Mouse (Mus musculus): Measurements from ENCODE around the gene 4933427D14Rik. TPM values are rescaled to one million over a fixed set of nuclear protein-coding genes. Genes with fewer than 3 reads are reported as not detected.
A peak's percentile ranks its signal among the peaks of the same experiment; 100 is the strongest.

4933427D14Rik gene
- total and polyA plus RNA-seq, 3 experiments: 4.0 to 22.4 (median 17.0) TPM

DNA sequence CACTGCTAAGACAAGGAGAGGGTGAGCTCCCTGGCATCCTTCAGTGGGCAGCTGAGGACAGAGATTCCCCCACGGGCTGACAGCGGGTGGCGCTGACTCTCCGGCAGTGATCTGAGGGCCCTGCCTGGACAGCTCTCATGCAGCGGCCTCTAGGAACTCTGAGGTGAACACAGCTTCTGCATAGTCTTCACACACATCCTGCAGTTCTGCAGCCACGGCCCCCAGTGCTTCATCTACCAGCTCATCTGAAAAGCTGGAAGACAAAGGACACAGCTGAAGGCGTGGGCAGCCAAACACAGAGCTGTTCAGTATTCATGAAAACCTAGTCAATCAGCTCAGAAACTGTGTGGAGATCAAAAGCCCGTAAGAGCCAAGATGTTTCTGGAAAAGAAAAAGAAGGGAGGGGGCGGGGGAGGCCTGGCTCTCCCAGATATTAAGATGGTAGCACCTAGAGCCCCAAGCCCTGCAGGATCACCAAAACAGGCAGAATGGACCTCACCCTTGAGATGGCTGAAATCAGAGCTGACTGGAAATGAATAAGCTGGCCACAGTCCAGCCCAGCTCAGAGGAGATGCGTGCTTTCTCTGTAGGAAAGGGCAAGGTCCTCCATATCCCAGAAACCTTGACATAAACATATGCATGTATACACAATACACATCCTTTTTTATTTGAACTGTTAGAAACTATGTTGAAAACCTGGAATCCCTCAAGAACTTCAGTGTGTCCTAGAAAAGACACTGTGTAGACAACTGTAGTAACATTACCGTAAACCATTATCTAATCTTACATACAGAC, 51.9 kb downstream of the 4933427D14Rik start:
- DNase-seq (ENCODE audit: low spot score) (no peak), ATAC-seq (ENCODE audit: extremely low read depth, insufficient number of reproducible peaks, low FRiP score, poor library complexity, severe bottlenecking) (no peak)
- TF ChIP-seq CTCF (IDR thresholded peaks at IDR 0.05; ENCODE audit: low read depth, low read length) (no peak), GATA1 (IDR thresholded peaks at IDR 0.05; ENCODE audit: borderline replicate concordance, low read length) (no peak), TAL1 (conservative IDR thresholded peaks at IDR 0.05; ENCODE audit: low read depth, low read length) (no peak)
- H3K36me3 ChIP-seq (replicated peaks): peaks cover 74% of the 10 kb centered on the region
- no peaks in the 10 kb centered on the region for H3K27me3 ChIP-seq (ENCODE audit: insufficient read depth, low read length)
- no peaks in the 10 kb centered on the region for H3K9me3 ChIP-seq (replicated peaks)
- H3K4me1 ChIP-seq (ENCODE audit: insufficient read depth, low read depth, low read length): no peaks in the 10 kb centered on the region
- no peak overlapping the region for H3K4me3 ChIP-seq (ENCODE audit: low read depth, low read length)

DNA sequence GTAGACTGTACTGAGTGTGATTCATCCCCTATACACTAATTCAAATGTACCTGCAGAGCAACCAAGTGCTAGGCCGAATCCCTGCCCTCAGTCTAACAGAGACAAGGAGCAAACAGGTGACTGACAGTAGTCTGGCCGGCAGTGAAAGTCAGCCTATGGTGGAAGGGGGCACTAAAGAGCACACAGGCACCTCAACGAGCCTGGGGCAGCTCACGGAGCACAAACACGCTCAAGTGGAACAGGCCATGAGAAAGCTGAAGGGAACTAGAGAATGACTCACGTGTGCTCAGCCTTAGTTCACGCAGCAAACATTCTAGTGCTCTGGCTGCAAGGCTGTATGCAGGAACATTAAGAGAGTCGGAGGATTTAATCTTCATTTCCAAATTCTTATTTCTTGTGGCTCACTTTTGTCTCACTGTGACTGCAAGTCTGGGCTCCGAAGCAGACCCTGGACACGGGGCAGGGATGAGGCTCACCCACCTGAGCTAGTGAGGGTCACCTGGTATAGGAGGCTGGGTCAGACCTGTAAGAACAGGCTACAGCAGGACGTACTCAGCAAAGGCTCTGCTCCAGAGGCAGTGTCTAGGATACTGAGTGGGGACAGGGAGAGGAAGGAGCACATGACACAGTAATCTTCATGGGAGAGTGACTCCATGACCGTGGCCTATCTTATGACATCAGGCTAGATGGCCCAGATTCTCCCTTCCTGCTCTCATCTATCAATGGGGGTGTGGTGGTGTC, 54.0 kb downstream of the 4933427D14Rik start:
- Histone ChIP-seq H3K4me3 (ENCODE audit: low read depth, low read length) (no peak overlapping the region), H3K9me3 (replicated peaks) (no peaks in the 10 kb centered on the region), H3K36me3 (replicated peaks) (peaks cover 53% of the 10 kb centered on the region), H3K27me3 (ENCODE audit: insufficient read depth, low read length) (0 out of 2 replicates have a peak, but pooled peaks cover under 1% of the 10 kb centered on the region), H3K4me1 (ENCODE audit: insufficient read depth, low read depth, low read length) (no peaks in the 10 kb centered on the region)
- TF ChIP-seq CTCF (IDR thresholded peaks at IDR 0.05; ENCODE audit: low read depth, low read length) (no peak), TAL1 (conservative IDR thresholded peaks at IDR 0.05; ENCODE audit: low read depth, low read length) (no peak), POLR2AphosphoS5 (IDR thresholded peaks at IDR 0.05; ENCODE audit: insufficient replicate concordance, low read depth, low read length) (no peak), GATA2 (IDR thresholded peaks at IDR 0.05; ENCODE audit: borderline replicate concordance, low read depth, low read length) (no peak), GATA1 (IDR thresholded peaks at IDR 0.05; ENCODE audit: borderline replicate concordance, low read length) (no peak)
- ATAC-seq (ENCODE audit: extremely low read depth, insufficient number of reproducible peaks, low FRiP score, poor library complexity, severe bottlenecking) (no peak), DNase-seq (ENCODE audit: low spot score) (no peak)

DNA sequence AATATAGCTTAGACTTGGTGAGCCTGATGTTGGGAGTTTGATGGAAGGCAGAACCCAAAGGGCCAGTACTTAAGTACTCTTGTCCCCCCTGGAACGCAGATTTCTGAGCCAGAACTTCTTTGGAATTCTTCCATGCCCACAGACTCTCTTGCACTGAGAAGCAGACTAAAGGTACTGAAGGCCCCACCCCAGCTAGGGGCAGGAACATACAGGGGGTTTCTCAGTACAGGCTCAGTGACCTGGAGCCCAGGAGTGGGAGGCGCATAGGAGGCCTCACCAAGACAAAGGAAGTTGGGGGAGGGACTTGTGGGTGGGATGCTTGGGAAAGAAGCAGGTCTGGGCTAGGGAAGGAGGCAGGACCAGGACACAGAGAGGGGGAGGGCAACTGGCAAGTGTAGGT, 56.1 kb downstream of the 4933427D14Rik start:
- Histone ChIP-seq H3K9me3 (replicated peaks) (no peaks in the 10 kb centered on the region), H3K36me3 (replicated peaks) (peaks cover 33% of the 10 kb centered on the region), H3K4me1 (ENCODE audit: insufficient read depth, low read depth, low read length) (no peaks in the 10 kb centered on the region), H3K27me3 (ENCODE audit: insufficient read depth, low read length) (peaks cover 8% of the 10 kb centered on the region), H3K4me3 (ENCODE audit: low read depth, low read length) (no peak overlapping the region)
- ATAC-seq (ENCODE audit: extremely low read depth, insufficient number of reproducible peaks, low FRiP score, poor library complexity, severe bottlenecking) (no peak), DNase-seq (ENCODE audit: low spot score) (no peak)
- TF ChIP-seq GATA1 (IDR thresholded peaks at IDR 0.05; ENCODE audit: borderline replicate concordance, low read length) (no peak), GATA2 (IDR thresholded peaks at IDR 0.05; ENCODE audit: borderline replicate concordance, low read depth, low read length) (no peak), TAL1 (conservative IDR thresholded peaks at IDR 0.05; ENCODE audit: low read depth, low read length) (no peak), CTCF (IDR thresholded peaks at IDR 0.05; ENCODE audit: low read depth, low read length) (no peak), POLR2AphosphoS5 (IDR thresholded peaks at IDR 0.05; ENCODE audit: insufficient replicate concordance, low read depth, low read length) (no peak)

DNA sequence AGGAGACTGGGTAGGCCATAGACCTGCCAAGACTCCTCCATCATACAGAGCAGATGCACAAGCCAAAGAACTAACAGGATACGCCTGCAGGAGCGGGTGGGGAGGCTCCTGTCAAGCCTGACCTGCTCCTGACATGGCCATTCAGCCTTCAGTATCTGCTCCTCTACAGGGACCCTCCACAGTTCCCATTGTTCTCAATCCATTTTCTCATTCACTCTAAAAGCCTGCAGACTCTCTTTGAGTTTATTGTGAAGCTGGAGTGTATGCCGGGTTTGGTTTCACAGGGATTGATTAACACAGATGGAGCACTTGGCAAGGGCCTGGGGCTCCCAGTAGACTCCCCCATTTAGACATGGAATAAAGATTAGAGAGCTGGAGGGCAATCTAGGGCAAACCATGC, 59.3 kb downstream of the 4933427D14Rik start:
- no peak for DNase-seq (ENCODE audit: low spot score)
- Histone ChIP-seq H3K9me3 (replicated peaks) (no peaks in the 10 kb centered on the region), H3K4me1 (ENCODE audit: insufficient read depth, low read depth, low read length) (no peaks in the 10 kb centered on the region), H3K27me3 (ENCODE audit: insufficient read depth, low read length) (peaks cover 10% of the 10 kb centered on the region), H3K4me3 (ENCODE audit: low read depth, low read length) (no peak overlapping the region), H3K36me3 (replicated peaks) (peaks cover 5% of the 10 kb centered on the region)
- no peak for TF ChIP-seq GATA2 (IDR thresholded peaks at IDR 0.05; ENCODE audit: borderline replicate concordance, low read depth, low read length)
- TF ChIP-seq POLR2AphosphoS5 (IDR thresholded peaks at IDR 0.05; ENCODE audit: insufficient replicate concordance, low read depth, low read length): no peak
- no peak for TF ChIP-seq CTCF (IDR thresholded peaks at IDR 0.05; ENCODE audit: low read depth, low read length)
- no peak for TF ChIP-seq TAL1 (conservative IDR thresholded peaks at IDR 0.05; ENCODE audit: low read depth, low read length)
- no peak for TF ChIP-seq GATA1 (IDR thresholded peaks at IDR 0.05; ENCODE audit: borderline replicate concordance, low read length)
- no peak for ATAC-seq (ENCODE audit: extremely low read depth, insufficient number of reproducible peaks, low FRiP score, poor library complexity, severe bottlenecking)

- DNase-seq (ENCODE audit: low spot score) (no peak), ATAC-seq (ENCODE audit: extremely low read depth, insufficient number of reproducible peaks, low FRiP score, poor library complexity, severe bottlenecking) (no peak)
- no peak for TF ChIP-seq GATA2 (IDR thresholded peaks at IDR 0.05; ENCODE audit: borderline replicate concordance, low read depth, low read length)
- TF ChIP-seq CTCF (IDR thresholded peaks at IDR 0.05; ENCODE audit: low read depth, low read length): no peak
- TF ChIP-seq TAL1 (conservative IDR thresholded peaks at IDR 0.05; ENCODE audit: low read depth, low read length): no peak
- no peak for TF ChIP-seq GATA1 (IDR thresholded peaks at IDR 0.05; ENCODE audit: borderline replicate concordance, low read length)
- no peak for TF ChIP-seq POLR2AphosphoS5 (IDR thresholded peaks at IDR 0.05; ENCODE audit: insufficient replicate concordance, low read depth, low read length)
- Histone ChIP-seq H3K4me1 (ENCODE audit: insufficient read depth, low read depth, low read length) (no peaks in the 10 kb centered on the region), H3K27me3 (ENCODE audit: insufficient read depth, low read length) (peaks cover 10% of the 10 kb centered on the region), H3K4me3 (ENCODE audit: low read depth, low read length) (no peak overlapping the region), H3K9me3 (replicated peaks) (no peaks in the 10 kb centered on the region), H3K36me3 (replicated peaks) (no peaks in the 10 kb centered on the region)
Measured at GRCm38 (mm10) chr11:72145877-72146248, 61.4 kb downstream of the 4933427D14Rik start.

GRCm38 (mm10) chr11:72145182-72145876, 61.9 kb downstream of the 4933427D14Rik start:
- Histone ChIP-seq H3K36me3 (replicated peaks) (no peaks in the 10 kb centered on the region), H3K9me3 (replicated peaks) (no peaks in the 10 kb centered on the region), H3K4me1 (ENCODE audit: insufficient read depth, low read depth, low read length) (no peaks in the 10 kb centered on the region), H3K4me3 (ENCODE audit: low read depth, low read length) (no peak overlapping the region), H3K27me3 (ENCODE audit: insufficient read depth, low read length) (peaks cover 10% of the 10 kb centered on the region)
- DNase-seq (ENCODE audit: low spot score) (no peak), ATAC-seq (ENCODE audit: extremely low read depth, insufficient number of reproducible peaks, low FRiP score, poor library complexity, severe bottlenecking) (no peak)
- TF ChIP-seq GATA1 (IDR thresholded peaks at IDR 0.05; ENCODE audit: borderline replicate concordance, low read length) (no peak), CTCF (IDR thresholded peaks at IDR 0.05; ENCODE audit: low read depth, low read length) (0 out of 2 replicates have a peak, but pooled peaks have one; percentile 34)

All from G1E (cell line).